Mouse (Mus musculus) erythroblast, embryonic 14.5 days (primary cell): ENCODE data around the gene Plcb4.

Experiments
- GATA1 ChIP-seq: IDR thresholded peaks from 2 replicates; pipeline ENCODE4 v1.6.1; 2012; ENCODE audit warnings: low read length, inconsistent platforms, mixed read lengths
- TAL1 ChIP-seq: IDR thresholded peaks from 3 replicates; pipeline ENCODE4 v1.6.1; 2012; ENCODE audit warnings: low read length, inconsistent platforms, mixed read lengths

DNA sequence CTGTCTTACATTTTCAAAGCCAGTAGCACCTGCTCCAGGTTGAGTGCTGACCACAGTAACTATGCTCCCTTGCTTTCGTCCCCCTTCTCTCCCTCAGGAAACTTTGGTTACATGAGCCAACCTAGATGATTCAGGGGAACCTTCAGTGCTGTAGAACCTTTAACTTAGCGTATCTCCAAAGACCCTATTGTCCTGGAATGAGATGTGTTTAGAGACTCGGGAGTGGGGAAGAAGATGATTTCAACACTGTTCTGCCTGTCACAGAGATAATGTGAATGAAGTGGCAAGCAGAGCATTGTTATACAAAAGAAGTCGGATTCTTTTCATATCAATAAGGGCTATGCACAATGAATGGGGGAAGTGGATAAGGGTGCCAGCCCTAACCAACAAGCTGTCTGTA lies 10.8 kb upstream of the Plcb4 start:
- TF ChIP-seq TAL1 = no peak
- TF ChIP-seq GATA1 = no peak
